Mouse (Mus musculus) liver, adult 10 weeks (tissue): Measurements from ENCODE around the gene Ly6g6e. TPM values are rescaled to one million over a fixed set of nuclear protein-coding genes. Genes with fewer than 3 reads are reported as not detected.

Experiments
- polyA plus RNA-seq: library from polyadenylated mRNA; stranded (reverse); fragments of 350-450 nt; fragmentation: Illumina TruSeq; extraction: RNeasy Lipid Tissue Mini Kit (QIAGEN cat#74804); gene quantifications from one replicate; pipeline ENCODE4 v1.2.3, GENCODE M21; 2014; ENCODE audit warnings: low read depth, low replicate concordance

The Ly6g6e gene
- polyA plus RNA-seq = not detected

DNA sequence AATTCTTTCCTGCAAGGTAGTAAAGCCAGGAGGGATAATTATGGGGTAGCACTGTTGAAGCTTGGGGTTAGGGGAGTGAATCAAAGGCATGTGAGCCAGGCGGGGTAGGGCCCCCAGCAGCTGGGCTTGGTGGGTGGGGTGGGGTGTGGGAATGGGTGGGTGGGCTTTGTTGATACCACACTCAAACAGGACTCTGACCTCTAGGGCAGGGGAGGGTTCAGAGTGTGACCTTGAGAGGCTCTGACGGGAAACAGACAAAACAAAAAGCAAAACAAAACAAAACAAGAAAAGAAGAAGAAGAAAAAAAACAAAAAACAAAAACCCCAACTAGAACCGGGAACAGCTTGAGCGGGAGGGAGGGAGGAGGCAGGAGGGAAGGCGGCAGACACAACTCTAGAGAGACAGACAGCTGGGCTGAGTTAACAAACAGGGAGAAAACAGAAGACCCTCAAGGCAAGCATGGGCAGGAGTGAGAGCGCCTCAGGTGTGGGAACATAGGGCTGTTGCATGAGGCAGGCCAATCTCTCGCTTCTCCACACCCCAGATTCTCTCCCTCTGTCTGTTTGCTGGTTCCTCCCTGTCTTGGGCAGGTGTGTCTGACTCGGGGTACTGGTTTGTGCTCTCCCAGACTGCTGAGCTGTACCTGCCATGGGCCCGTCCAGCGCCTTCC is at the start of gene Ly6g6e:
TSS of gene Ly6g6e (plus strand) at position 396 of the 670 bp plus-strand sequence.

DNA sequence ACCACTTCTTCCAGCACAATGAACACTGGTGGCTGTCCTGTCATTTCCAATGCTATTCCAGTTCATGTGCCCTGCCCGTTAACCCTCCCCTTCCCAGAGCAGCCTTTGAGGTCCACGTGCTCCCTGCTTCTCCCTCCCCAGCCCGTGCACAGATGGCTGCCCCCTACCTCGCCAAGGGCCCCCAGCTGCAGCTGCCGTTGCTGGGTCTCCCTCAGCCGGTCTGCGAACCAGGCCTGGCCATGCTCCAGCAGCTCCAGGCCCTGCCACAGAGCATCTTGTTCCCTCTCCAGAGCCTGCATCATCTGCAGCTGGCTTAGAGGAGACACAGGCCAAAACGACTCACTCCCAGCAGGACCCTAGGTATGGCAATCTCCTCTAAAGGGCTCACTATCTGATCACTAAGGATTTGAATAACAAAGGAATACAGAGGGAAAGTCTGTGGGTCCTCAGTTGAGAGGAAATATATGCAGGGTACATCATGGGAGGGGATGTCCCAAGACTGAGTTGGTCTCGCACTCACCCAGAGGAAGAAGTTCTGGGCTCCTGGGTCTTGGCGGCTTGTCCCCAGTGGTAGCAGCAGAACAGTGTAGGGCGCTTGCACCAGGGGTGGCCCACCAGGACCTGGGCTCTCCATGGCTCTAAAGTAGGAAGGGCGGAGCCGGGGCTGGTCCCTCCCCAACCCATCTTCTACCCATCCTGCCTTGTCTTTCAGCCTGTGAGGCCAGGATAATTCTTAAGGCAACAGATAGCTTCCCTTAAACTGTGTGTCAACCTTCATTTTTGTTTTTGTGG is 49.2 kb upstream of the Ly6g6e start, which contains the start of gene Sapcd1:
TSS of gene Sapcd1 (minus strand) at position 740 of the 792 bp plus-strand sequence.

DNA sequence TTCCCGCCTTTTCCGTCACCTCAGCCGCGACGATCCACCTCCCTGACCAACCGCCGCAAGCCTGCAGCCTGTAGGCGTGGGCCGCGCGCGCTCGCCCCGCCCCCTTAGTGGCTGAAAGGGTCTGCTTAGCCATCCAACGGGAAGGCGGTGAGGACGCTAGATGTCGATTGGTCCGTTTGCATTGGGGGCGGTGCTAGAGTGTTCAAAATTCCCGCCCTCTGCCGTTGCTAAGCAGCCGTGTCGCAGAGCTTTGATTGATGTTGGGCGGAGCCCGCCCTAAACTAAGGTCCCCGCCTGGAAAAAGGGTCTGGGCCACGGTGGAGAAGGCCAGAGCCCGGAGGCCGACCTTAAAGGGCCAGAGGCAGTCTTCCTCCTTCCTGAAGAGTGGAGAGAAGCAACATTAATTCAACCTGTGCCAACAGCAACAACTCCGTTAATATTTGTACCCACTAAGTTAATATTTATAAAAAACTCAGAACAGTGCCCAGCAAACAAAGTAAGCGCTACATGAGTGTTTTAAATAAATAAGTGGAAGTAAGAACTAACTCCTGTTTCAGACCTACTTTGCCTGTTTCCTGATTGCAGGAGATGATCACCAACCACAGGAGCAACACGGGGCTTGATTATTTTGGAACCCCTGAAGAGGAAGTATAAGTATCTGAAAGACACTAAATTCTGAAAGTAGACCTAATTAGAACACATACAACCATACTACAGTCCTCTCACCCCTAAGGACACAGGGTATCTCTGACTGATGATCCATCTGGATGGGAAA is 29.8 kb upstream of the Ly6g6e start, which contains the start of gene Msh5:
TSS of gene Msh5 (minus strand) at position 65 of the 775 bp plus-strand sequence.

DNA sequence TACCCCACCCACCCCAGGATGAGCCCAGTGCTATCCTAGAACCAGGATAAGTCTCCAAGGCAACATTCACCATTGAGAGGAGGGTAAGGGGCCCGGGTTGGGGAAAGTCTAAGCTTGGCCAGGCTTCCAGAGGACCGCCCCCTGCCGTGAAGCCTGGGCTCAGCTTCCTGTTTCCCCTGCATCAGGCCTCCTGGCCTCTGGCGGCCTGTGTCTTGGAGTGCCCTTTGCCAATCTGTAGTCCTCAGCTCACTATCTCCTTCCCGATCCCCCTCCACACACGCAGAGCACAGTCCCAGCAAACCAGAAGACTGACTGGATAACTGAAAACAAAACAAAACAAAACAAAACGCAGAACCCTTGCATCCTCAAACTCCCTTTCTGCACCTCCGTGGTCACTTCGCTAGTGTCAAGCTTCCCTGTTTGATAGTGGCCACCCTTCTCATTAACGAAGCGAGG is 27.1 kb upstream of the Ly6g6e start, which contains the start of gene Clic1:
TSS of gene Clic1 (plus strand) at position 406 of the 456 bp plus-strand sequence.

DNA sequence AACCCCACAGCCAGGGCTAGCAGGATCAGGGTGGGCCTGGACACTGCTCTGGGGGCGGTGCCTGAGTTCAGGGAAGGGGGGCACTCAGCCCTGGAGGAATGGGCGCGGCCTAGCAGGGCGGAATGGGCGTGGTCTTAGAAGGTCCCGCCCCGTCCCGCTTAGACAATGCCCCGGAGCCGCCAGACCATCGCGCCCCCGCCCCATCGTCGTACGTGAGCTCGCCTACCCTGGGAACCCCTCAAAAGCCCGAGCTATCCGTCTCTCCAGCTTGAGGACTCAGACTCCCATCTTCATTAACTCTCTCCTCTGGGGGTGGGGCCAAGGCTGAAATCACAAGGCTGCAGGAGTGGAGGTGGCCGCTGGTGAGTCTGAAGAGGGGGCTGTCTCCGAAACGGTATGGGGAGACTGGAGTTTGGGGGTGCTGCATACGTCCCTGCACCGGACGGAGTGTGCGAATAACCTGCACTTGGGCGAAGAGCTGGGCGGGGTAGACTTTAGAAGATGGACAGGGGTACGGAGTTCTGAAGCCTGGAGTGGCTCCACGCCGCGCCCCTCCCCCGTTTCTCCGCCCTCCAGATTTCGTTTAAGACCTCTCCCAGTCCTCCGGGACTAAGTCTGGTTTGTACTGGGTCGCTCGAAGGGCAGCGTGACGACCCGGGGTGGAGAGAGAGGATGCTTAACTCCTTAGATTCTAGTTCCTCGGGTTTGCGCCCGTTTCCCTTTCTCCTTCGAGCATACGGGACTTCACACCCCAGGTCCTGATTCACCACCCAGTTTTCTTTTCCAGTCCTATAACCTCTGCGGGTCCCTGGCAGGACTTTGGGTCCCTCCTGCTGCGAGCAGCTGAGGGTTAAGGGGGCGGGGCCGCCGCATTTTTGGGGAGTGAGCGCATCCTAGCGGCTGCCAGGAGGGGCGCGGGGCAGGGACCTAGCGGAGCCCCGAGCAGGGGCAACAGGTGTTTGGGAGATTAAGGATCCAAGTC is 17.5 kb upstream of the Ly6g6e start, which contains the start of gene Ddah2:
TSS of gene Ddah2 (plus strand) at position 125 of the 982 bp plus-strand sequence.

DNA sequence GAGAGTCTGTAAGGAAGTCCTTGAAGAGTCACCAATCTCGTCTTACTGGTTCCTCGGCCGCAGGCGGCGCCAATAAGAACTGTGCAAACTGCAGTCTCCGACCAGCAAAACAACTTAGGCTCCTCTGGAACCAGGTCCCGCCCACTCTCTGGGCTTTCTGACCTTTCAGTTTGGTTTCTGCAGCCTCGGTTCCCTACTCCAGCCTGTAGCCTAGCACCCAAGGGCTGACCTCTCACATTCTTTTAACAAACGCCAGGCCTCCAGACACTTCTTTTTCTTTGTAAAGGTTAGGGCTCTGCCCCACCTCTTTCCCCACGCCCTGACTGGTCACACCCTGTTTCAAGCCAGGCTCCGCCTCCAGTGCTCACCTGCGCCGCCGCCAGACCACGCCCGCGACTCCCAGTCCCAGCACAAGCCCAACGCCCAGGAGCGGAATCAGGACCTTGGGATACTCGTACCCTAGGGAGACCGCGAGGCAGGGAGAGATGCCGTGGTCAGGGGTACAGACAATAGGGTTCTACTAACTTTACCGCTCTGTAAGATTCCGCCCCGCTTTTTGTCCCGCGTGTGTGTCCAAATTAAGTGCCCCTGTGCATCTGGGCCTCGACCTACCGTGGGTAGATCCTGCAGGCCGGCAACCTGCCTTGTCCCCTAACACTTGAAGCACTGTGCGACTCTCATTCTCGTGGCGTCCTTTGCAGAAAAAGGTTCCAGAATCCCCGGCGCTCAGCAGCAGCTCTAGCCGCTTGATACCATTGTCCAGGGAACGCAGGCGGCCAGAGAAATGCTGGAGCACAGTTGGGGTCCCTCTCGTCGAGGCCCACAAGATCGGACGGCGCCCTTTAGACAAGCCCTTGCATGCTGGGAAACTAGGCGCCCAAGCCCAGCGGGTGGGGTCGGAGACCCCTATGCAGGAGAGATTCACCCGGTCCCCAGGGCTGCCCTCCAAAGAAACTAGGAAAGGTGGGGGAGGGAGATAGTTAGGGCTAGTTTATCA is 11.5 kb upstream of the Ly6g6e start, which contains the start of gene Ly6g6c:
TSS of gene Ly6g6c (plus strand) at position 438 of the 997 bp plus-strand sequence.

DNA sequence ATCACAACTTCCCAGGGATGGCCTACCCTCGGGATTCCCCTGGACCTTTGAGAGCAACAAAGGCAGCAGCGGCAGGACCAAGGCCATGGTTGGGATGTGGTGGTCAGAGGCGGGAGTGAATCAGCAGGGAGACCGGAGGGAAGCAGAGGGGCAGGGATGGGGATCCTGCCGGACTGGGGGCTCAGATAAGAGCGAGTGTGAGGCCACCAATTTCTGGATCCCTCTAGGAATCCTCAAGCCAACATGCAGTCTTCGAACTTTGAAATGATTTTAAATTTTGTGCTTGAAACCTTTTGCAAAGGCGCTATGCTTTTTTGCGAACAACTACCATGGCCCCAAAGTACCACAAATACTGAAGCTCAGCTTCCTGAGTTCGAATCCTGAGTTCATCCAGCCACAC is 10.6 kb upstream of the Ly6g6e start, which contains the start of gene Mpig6b:
TSS of gene Mpig6b (minus strand) at position 101 of the 400 bp plus-strand sequence.

DNA sequence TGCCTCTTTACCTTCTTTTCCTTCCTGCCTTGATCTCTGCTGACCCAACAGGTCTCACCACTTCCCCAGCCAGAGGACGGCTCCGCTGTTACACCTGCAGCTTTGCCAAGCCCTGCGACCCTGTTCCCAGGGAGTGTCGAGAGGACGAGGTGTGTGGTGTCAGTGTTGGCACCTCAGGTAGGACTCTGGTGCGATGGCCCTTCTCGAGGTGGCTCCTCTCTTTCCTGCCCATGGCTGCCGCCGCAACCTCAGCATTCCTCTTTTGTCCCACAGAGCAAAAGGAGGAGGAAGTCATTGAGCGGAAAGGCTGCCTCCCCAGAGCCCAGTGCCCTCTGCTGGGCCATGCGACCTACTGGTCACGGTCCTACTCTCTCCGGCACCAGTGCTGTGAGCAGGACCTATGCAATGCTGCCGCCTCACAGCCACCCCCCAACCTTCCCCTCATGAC is 1.1 kb downstream of the Ly6g6e start, which contains the start of gene Ly6g6d:
TSS of gene Ly6g6d (minus strand) at position 280 of the 448 bp plus-strand sequence.

DNA sequence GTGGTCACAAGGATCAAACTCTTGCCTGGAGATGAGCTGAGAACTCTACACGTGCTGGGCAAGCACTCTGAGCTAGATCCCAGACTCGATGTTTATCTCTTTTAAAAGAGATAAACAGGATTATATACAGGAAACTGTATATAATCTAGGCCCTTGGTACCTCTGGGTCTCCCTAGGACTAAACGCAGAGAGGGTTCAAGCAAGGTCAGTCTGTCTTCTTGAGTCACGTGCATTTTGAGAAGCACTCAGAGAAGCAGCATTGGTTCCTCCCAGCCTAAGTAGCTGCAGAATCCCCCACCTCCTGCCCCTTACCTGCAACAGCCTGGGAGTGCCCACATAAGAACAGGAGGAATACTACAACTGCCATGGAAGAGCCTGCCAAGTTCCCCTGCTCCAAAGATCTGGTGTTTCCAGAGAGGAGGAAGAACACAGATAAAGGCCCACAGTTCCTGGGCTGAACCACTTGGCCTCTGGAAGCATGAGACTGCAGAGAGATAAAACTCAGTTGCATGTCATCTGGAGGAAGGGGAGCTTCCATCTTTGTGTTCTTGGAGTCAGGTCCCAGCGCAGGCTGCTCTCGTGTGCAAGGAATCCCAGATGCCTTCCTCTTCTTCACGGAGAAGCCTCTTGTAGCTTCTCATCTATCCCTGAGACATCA is 8.6 kb downstream of the Ly6g6e start, which contains the start of gene Ly6g6f:
TSS of gene Ly6g6f (minus strand) at position 403 of the 658 bp plus-strand sequence.

DNA sequence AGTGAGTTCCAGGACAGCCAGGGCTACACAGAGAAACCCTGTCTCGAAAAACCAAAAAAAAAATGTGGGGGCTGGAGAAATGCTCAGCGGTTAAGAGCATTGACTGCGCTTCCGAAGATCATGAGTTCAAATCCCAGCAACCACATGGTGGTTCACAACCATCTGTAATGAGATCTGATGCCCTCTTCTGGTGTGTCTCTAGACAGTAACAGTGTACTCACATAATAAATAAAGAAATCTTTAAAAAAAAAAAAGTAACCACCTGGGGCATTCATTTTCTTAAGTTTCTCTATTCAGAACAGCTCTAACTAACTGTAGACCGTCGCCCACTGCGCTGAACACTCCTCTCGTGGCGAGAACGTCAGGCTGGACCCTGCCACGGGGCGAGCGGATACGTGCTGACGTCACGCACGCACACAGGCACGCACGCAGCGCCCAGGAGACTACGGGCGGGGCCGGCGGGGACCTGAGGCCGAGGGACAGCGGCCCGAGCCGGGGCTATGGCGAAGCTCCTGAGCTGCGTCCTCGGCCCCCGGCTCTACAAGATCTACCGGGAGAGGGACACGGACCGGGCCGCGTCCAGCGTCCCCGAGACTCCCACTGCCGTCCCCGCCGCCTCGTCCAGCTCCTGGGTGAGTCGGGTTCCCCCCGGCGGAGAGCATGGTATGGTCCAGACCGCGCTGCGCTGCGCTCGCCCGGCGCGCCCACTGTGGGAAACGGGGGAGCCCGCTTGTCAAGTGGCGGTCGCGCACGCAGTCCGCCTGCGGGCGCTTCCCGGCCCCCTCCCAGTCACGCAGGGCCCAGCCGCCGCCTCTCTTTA is 12.3 kb downstream of the Ly6g6e start, which contains the start of gene Abhd16a:
TSS of gene Abhd16a (plus strand) at position 439 of the 820 bp plus-strand sequence.

DNA sequence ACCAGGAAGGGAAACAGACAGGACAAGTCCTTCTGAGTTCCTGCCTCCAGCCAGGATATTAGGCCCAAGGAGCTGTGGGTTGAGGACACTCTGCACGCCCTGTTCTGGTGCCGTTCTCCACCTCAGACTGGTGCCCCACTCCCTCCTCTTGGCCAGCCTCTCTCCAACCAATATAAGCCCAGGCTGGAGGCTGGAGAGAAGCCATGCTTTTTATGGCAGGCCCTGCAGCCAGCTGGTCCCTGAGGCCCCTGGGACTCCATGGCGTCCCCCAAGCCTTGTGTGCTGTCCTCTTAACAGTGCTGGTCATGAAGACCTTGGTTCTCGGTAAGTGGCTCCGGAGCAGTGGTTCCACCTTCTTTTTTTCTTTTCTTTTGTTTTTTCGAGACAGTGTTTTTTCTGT is 31.4 kb downstream of the Ly6g6e start, which contains the start of gene Ly6g5c:
TSS of gene Ly6g5c (plus strand) at position 183 of the 400 bp plus-strand sequence.

DNA sequence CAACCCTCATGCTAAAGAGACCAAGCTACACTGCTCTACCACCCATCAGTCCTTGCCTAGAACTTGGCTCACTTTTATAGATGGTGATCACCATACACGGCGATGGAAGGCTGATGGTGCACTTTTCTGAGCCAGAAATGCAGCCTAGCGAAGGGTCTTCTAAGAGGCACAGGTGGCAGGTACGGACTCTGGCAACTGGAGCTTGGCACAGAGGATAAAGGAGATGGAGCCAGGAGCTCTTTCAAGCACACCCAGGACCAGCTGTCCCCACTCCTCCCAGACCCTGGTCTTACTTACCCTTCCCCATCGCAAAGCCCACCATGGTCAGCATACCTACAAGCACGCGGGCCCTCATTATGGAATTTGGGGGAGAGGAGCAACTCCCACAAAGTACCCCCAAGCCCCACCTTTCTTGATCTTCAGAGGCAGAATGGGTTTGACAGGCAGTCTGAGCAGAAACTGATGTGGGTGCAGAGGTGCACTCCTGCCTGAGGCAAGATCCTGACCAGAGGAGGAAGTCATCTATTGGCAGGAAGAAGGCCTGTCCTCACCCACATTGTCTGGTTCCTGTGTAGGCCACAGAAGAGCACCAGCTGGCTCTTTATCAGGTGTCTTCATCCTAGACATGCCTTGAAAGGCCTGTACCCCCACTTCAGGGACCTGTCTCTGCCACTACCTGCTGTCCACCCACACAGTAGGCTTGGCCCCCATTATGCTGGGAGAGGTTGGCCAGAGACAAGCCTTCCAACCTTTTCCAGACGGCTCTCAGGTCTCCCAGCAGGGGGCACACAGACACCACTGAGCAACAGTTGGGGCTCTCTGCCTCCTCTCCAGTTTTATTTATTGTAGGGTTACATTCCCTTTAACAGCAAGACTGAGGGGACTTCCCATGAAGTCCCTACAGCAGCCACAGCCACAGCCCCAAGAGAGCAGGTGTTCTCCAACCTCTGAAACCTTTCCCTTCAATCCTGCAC is 38.6 kb downstream of the Ly6g6e start, which contains the start of gene Ly6g5b:
TSS of gene Ly6g5b (minus strand) at position 383 of the 974 bp plus-strand sequence.

DNA sequence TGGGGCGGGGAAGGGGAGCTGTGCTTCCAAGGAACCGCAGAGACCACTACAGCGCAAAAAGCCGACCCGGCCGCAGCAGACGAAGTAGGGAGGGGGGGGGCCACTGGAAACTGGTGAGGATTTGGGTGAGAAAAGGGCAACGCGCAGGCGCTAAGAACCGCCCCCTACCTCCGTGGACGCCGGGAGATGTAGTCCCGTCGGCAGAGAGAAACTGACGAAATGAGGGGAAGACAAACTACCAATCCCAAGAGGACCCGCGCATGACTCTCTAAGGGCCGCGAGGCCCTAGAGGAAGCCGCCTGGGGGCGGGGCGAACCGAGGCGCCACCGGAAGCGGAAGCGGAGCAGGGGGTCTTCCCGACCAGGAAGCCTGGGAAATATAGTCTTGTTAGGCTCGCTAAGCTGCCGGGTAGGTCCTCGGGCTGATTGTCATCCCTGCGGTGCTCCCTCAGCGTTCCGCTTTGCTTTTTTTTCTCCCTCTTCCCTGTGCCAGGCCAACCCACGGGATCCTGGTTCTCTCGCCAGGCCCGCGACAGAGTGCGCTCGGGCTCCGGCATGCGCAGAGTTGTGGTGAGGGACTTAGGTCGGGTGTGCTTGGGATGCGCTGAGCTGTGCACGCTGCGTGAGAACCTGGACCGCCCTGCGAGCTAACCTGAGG is 44.6 kb downstream of the Ly6g6e start, which contains the start of gene Gpank1:
TSS of gene Gpank1 (plus strand) at position 313 of the 657 bp plus-strand sequence.

DNA sequence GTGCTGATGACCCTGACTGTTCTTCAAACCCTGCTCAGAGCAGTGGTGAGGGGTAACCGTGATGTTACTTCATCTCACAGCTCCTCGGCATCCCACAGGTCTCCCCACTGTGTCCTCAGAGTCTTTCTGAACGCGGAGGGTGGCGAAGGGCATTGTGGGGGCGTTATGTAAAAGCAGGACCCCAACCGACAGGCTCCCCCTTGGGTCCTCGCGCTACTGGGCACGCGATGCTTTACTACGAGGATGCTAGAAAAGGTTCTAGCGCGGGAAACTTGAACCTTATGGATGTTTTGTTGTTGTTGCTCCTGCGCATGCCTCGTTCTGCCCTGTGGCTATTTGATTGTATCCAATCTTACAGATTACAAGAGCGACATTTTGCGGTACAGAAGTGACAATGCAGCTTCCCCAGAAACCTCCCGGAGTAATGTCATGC is 45.2 kb downstream of the Ly6g6e start, which contains the start of gene Csnk2b:
TSS of gene Csnk2b (minus strand) at position 183 of the 433 bp plus-strand sequence.

DNA sequence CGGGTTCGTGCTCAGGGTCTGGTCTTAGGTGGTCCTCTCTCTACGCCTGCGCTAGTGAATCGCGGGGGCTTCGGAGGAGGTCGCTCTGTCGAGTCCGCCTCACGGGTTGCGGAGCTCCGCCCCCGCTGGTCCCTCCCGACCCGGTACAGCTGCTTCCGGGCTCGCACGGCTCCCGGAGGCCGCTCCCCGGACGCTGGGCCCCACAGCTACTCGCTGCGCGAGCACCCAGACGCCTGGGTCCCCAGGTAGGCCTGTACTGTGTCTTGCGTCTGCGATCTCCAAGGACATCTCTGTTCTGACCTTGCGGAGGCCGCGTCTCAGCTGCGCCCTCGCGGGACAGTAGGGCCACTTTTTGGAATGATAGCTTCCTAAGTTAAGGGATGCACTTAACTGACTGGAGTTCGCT is 49.5 kb downstream of the Ly6g6e start, which contains the start of gene D17H6S53E:
TSS of gene D17H6S53E (plus strand) at position 168 of the 406 bp plus-strand sequence.

